Mouse (Mus musculus) lung, embryonic 14.5 days (tissue): Measurements from ENCODE around the gene Topaz1. TPM values are rescaled to one million over a fixed set of nuclear protein-coding genes. Genes with fewer than 3 reads are reported as not detected.

Source experiments
- ATAC-seq: fragments of 200-750 bp; cut with Nextera tagmentation; 2 replicates; pipeline ENCODE4 v1.8.0; 2017; ENCODE audit warnings: mild to moderate bottlenecking, moderate TSS enrichment, moderate library complexity; ENCODE audit not compliant: insufficient read depth
- DNase-seq: peaks from one replicate; pipeline ENCODE4 v3.0.0-alpha.2; 2015
- H3K27ac ChIP-seq: fragments of 300-500 bp; sonication (generic); 2 replicates; pipeline ENCODE4 v1.5.1; 2014; ENCODE audit warnings: low read depth, mild to moderate bottlenecking, moderate library complexity
- H3K27me3 ChIP-seq: fragments of 300-500 bp; sonication (generic); 2 replicates; pipeline ENCODE4 v1.6.1; 2014; ENCODE audit warnings: low read length, control low read depth; ENCODE audit not compliant: insufficient read depth
- H3K36me3 ChIP-seq: fragments of 300-500 bp; sonication (generic); 2 replicates; pipeline ENCODE4 v1.6.1; 2014; ENCODE audit warnings: control low read depth; ENCODE audit not compliant: insufficient read depth
- H3K4me1 ChIP-seq: fragments of 300-500 bp; sonication (generic); 2 replicates; pipeline ENCODE4 v1.6.1; 2014; ENCODE audit warnings: antibody characterized with exemption, control low read depth; ENCODE audit not compliant: insufficient read depth
- H3K4me2 ChIP-seq: fragments of 300-500 bp; sonication (generic); 2 replicates; pipeline ENCODE4 v1.6.1; 2014; ENCODE audit warnings: mild to moderate bottlenecking
- H3K4me3 ChIP-seq: fragments of 300-500 bp; sonication (generic); 2 replicates; pipeline ENCODE4 v1.5.1; 2014; ENCODE audit warnings: low read depth, low read length
- H3K9ac ChIP-seq: fragments of 300-500 bp; sonication (generic); 2 replicates; pipeline ENCODE4 v1.6.1; 2014
- H3K9me3 ChIP-seq: fragments of 300-500 bp; sonication (generic); 2 replicates; pipeline ENCODE4 v1.6.1; 2016; ENCODE audit warnings: low read depth, low read length, control low read depth
- CTCF ChIP-seq: IDR thresholded peaks from 2 replicates; pipeline ENCODE4 v1.5.1; 2016; ENCODE audit warnings: antibody characterized with exemption, low read depth
- WGBS: fragments of 180-500 bp; shearing (Covaris S2); extraction: QIAGEN DNeasy Blood & Tissue Kit; methylation state at CpG from one replicate; pipeline ENCODE4 v1.1.7; 2014; 5-methylcytosine and 5-hydroxymethylcytosine counted together
- polyA plus RNA-seq: library from polyadenylated mRNA; unstranded; fragments of >200 nt; fragmentation: Nextera tagmentation; extraction: Ambion mirVana; gene quantifications from 2 replicates; pipeline ENCODE4 v1.2.1, GENCODE M21; 2014

The Topaz1 gene
- polyA plus RNA-seq, 1 experiment from 2014 or later = not detected

DNA sequence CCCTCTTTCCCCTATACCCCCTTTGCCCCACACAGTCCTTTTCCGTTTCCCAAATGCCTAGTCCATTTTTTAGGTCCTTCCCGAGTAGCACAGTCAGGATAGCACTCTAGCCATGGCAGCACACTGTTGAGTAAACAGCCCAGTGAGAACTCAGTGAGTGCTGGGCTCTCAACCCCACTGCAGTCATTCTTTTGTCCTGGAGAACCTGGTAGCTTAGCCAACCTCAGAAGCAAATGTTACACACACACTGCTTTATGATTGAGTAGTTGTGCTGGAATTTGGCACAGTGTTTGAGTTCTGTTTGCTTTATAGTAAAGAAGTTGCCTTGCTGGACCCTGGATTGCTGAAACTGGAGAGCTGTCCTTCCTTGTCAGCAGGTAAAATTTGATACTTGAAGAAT is 10.5 kb downstream of the Topaz1 start:
- Histone ChIP-seq H3K9ac (no peak overlapping the region), H3K4me3 (no peak overlapping the region), H3K27me3 (no peaks in the 10 kb centered on the region), H3K4me2 (no peak overlapping the region), H3K36me3 (no peaks in the 10 kb centered on the region), H3K27ac (peak overlapping the region; percentile 73; the same call in 1 of the 2 replicates), H3K4me1 (no peaks in the 10 kb centered on the region), H3K9me3 (no peaks in the 10 kb centered on the region)
- TF ChIP-seq CTCF = no peak
- WGBS = 28% methylated on average over 2 of the region's 2 CpGs
- peak; percentile 87; the same call in 1 of the 2 replicates for ATAC-seq
- DNase-seq = peak; percentile 58

- H3K4me3 ChIP-seq = no peak overlapping the region
- no peak for TF ChIP-seq CTCF
- H3K27ac ChIP-seq = no peak overlapping the region
- no peaks in the 10 kb centered on the region for H3K27me3 ChIP-seq
- ATAC-seq = no peak
- H3K4me1 ChIP-seq = no peaks in the 10 kb centered on the region
- no peak overlapping the region for H3K4me2 ChIP-seq
- no peaks in the 10 kb centered on the region for H3K36me3 ChIP-seq
- DNase-seq = no peak
- H3K9ac ChIP-seq = no peak overlapping the region
- H3K9me3 ChIP-seq = no peaks in the 10 kb centered on the region
Observed at GRCm38 (mm10) chr9:122760111-122760510, 13.0 kb downstream of the Topaz1 start.

GRCm38 (mm10) chr9:122785231-122785630 is 38.1 kb downstream of the Topaz1 start:
- WGBS = 68% methylated on average over 5 of the region's 5 CpGs
- no peak overlapping the region for H3K4me3 ChIP-seq
- no peak overlapping the region for H3K27ac ChIP-seq
- H3K9me3 ChIP-seq = no peaks in the 10 kb centered on the region
- H3K36me3 ChIP-seq = no peaks in the 10 kb centered on the region
- no peak overlapping the region for H3K4me2 ChIP-seq
- H3K4me1 ChIP-seq = no peaks in the 10 kb centered on the region
- H3K9ac ChIP-seq = no peak overlapping the region
- ATAC-seq (no peak), DNase-seq (no peak)
- H3K27me3 ChIP-seq = no peaks in the 10 kb centered on the region
- no peak for TF ChIP-seq CTCF

- Histone ChIP-seq H3K9me3 (no peaks in the 10 kb centered on the region), H3K4me3 (no peak overlapping the region), H3K4me2 (no peak overlapping the region), H3K27me3 (no peaks in the 10 kb centered on the region), H3K27ac (no peak overlapping the region), H3K9ac (no peak overlapping the region), H3K36me3 (no peaks in the 10 kb centered on the region), H3K4me1 (no peaks in the 10 kb centered on the region)
- DNase-seq (no peak), ATAC-seq (no peak)
- TF ChIP-seq CTCF = no peak
- 85% methylated on average over 1 of the region's 1 CpGs for WGBS
Observed at GRCm38 (mm10) chr9:122786534-122786933, 39.4 kb downstream of the Topaz1 start.

DNA sequence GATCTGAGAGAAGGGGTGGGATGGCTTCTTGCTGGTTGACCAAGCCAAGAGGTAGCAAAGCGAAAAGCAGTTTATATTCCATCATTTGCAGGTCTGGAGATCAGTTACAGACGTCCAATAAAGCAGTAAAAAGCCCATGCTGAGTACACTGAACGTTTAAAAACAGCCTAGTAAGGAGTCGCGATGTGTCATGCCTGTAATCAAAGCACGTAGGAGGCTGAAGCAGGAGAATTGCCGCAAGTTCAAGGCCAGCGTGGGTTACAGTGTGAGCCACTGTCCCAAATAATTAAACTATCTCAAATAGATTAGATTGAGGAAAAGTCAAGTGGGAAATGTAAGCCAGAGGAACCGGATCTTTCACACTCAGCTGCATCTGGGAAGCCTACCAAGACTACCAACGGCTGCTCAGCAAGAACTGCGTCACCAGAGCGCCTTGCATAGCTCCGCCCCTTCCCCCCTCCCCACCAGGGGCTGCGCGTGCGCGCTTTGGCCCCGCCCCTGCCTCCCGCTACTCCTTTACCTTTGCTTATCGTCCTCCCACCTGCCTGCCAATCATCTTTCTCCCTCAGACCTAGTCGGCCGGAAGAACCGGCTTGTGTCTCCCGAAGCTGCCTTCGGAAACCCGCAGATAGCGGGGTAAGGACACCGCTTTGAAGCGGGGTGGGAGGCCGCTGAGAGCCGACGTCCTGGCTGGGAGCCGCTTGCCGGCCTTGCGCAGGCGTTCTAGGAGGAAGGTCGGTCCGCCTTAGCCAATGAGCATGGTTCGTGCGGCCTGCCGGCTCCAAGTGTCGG is 58.1 kb downstream of the Topaz1 start, which contains the start of gene Tcaim:
TSS of gene Tcaim (plus strand) at position 487 of the 792 bp plus-strand sequence.
- 7% methylated on average over 42 of the region's 42 CpGs for WGBS
- peak within 1 kb of the TSS; percentile 94 for H3K27ac ChIP-seq
- peak within 1 kb of the TSS; percentile 71 for H3K9ac ChIP-seq
- peak within 1 kb of the TSS; percentile 61 for H3K4me3 ChIP-seq
- H3K27me3 ChIP-seq = no peaks in the 10 kb centered on the region
- TF ChIP-seq CTCF = no peak; the same call in 1 of the 2 replicates
- peak; percentile 98 for ATAC-seq
- peak; percentile 93 for DNase-seq
- H3K4me1 ChIP-seq = peaks cover 8% of the 10 kb centered on the region; the same call in 1 of the 2 replicates
- peak within 1 kb of the TSS; percentile 88 for H3K4me2 ChIP-seq
- no peaks in the 10 kb centered on the region for H3K9me3 ChIP-seq
- no peaks in the 10 kb centered on the region for H3K36me3 ChIP-seq

DNA sequence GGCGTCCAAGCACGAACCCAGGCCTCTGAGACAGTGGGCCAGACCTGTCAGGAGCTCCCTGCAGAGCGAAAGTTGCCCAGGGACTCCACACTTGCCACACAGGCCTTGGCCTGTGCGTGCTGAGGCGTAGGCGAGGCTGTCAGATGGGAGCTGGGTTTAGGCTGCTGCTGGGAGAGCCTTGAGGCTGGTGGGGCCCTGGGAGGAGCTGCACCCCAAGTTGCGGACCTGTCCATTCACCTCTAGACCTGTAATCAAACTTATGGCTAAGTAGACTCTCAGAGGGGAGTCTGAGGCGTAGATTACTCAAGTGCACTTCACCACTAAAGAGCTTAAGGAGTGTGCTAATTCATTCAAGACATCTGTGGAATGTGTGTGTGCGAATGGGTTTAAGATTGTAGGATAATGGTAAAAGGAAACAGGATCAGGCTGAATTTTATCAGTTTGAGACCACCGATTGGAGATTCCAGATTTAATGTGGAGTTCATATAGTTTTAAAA is 58.7 kb downstream of the Topaz1 start:
- WGBS = 10% methylated on average over 10 of the region's 10 CpGs
- no peaks in the 10 kb centered on the region for H3K9me3 ChIP-seq
- peak; percentile 52 for DNase-seq
- H3K4me3 ChIP-seq = peak overlapping the region; percentile 61
- no peak for TF ChIP-seq CTCF
- H3K9ac ChIP-seq = peak overlapping the region; percentile 71
- no peak; the same call in 1 of the 2 replicates for ATAC-seq
- peak overlapping the region; percentile 94 for H3K27ac ChIP-seq
- no peaks in the 10 kb centered on the region for H3K27me3 ChIP-seq
- H3K4me2 ChIP-seq = peak overlapping the region; percentile 88
- no peaks in the 10 kb centered on the region for H3K36me3 ChIP-seq
- peaks cover 8% of the 10 kb centered on the region; the same call in 1 of the 2 replicates for H3K4me1 ChIP-seq

GRCm38 (mm10) chr9:122807186-122807585 is 60.0 kb downstream of the Topaz1 start:
- Histone ChIP-seq H3K9me3 (no peaks in the 10 kb centered on the region), H3K27ac (0 out of 2 replicates have a peak overlapping the region, but pooled peaks have one; percentile 94), H3K4me3 (no peak overlapping the region), H3K4me2 (no peak overlapping the region), H3K36me3 (no peaks in the 10 kb centered on the region), H3K4me1 (peaks cover 8% of the 10 kb centered on the region; the same call in 1 of the 2 replicates), H3K9ac (no peak overlapping the region), H3K27me3 (no peaks in the 10 kb centered on the region)
- TF ChIP-seq CTCF = no peak
- DNase-seq = no peak
- ATAC-seq = no peak
- 93% methylated on average over 2 of the region's 2 CpGs for WGBS
